Mouse (Mus musculus) lung, postnatal 0 days (tissue): ENCODE measurements around the gene Fktn.

Experiments
- CTCF ChIP-seq: IDR thresholded peaks from 2 replicates; pipeline ENCODE4 v1.5.1; 2016; ENCODE audit warnings: antibody characterized with exemption, mild to moderate bottlenecking
- EP300 ChIP-seq: IDR thresholded peaks from 2 replicates; pipeline ENCODE4 v1.6.1; 2016; ENCODE audit warnings: antibody characterized with exemption, mild to moderate bottlenecking, control low read depth

DNA sequence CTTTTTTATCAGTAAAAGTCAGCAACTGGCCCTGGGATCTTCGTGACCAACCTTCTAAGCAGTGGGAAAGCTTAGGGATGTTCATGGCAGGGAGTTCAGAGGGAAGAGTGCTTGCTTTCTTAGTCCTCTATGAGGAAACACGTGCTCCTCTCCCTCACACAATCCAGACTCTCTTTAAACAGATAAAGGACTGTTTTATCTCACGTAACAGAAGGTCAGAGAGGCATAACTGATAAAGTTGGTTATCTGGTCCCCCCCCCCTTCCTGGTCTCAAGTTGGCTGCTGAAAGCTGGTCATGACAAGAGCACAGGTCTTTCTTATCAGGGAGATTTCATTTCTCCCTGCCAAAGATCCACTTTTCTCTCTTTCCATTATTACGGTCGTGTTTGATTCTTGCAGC is 104.5 kb downstream of the Fktn start:
- TF ChIP-seq CTCF (no peak), EP300 (no peak)
